Mouse (Mus musculus) testis, postnatal 10 days (tissue): Measurements from ENCODE around the gene Tbc1d24.

Source experiments
- DNase-seq: peaks from one replicate; pipeline ENCODE4 v3.0.0; 2021; ENCODE audit warnings: low spot score

Tbc1d24 gene

GRCm38 (mm10) chr17:24173423-24173822, 31.9 kb downstream of the Tbc1d24 start:
- DNase-seq: peak; percentile 79

- no peak for DNase-seq
Observed at GRCm38 (mm10) chr17:24171738-24172137, 33.6 kb downstream of the Tbc1d24 start.

GRCm38 (mm10) chr17:24170729-24171128, 34.6 kb downstream of the Tbc1d24 start:
- DNase-seq: no peak

- DNase-seq: no peak
Observed at GRCm38 (mm10) chr17:24170125-24170524, 35.2 kb downstream of the Tbc1d24 start.

- peak; percentile 97 for DNase-seq
Observed at GRCm38 (mm10) chr17:24169317-24170065, 35.9 kb downstream of the Tbc1d24 start, which contains the start of gene Atp6v0c. Gene Atp6v0c (minus strand): TSS chr17:24169702.

GRCm38 (mm10) chr17:24168590-24169277, 36.6 kb downstream of the Tbc1d24 start:
- DNase-seq: peak; percentile 84

- no peak for DNase-seq
Observed at GRCm38 (mm10) chr17:24167891-24168505, 37.4 kb downstream of the Tbc1d24 start.

- DNase-seq: no peak
Observed at GRCm38 (mm10) chr17:24167120-24167519, 38.2 kb downstream of the Tbc1d24 start.

- no peak for DNase-seq
Observed at GRCm38 (mm10) chr17:24164566-24165259, 40.6 kb downstream of the Tbc1d24 start.

- peak; percentile 98 for DNase-seq
Observed at GRCm38 (mm10) chr17:24163176-24163962, 42.0 kb downstream of the Tbc1d24 start, which contains the start of gene Amdhd2. Gene Amdhd2 (minus strand): TSS chr17:24163766.

GRCm38 (mm10) chr17:24162584-24163175, 42.7 kb downstream of the Tbc1d24 start:
- DNase-seq: peak; percentile 65

- no peak for DNase-seq
Observed at GRCm38 (mm10) chr17:24161466-24161865, 43.9 kb downstream of the Tbc1d24 start.

- no peak for DNase-seq
Observed at GRCm38 (mm10) chr17:24157526-24157925, 47.8 kb downstream of the Tbc1d24 start.

- no peak for DNase-seq
Observed at GRCm38 (mm10) chr17:24157121-24157520, 48.2 kb downstream of the Tbc1d24 start.

- no peak for DNase-seq
Observed at GRCm38 (mm10) chr17:24156394-24156793, 49.0 kb downstream of the Tbc1d24 start.

GRCm38 (mm10) chr17:24155742-24156141, 49.6 kb downstream of the Tbc1d24 start:
- no peak for DNase-seq

- DNase-seq: no peak
Observed at GRCm38 (mm10) chr17:24154463-24154862, 50.9 kb downstream of the Tbc1d24 start.

GRCm38 (mm10) chr17:24151890-24152563, 53.3 kb downstream of the Tbc1d24 start:
- DNase-seq: peak; percentile 88

GRCm38 (mm10) chr17:24151382-24151781, 54.0 kb downstream of the Tbc1d24 start:
- no peak for DNase-seq

- no peak for DNase-seq
Observed at GRCm38 (mm10) chr17:24150824-24151223, 54.5 kb downstream of the Tbc1d24 start, which contains the start of gene Pdpk1. Gene Pdpk1 (minus strand): TSS chr17:24150924.
